Mouse (Mus musculus): ENCODE results near the gene Gm43738. TPM values are rescaled to one million over a fixed set of nuclear protein-coding genes. Genes with fewer than 3 reads are reported as not detected.

Gene Gm43738
- total RNA-seq, 2 experiments from 2014 or later: not detected

DNA sequence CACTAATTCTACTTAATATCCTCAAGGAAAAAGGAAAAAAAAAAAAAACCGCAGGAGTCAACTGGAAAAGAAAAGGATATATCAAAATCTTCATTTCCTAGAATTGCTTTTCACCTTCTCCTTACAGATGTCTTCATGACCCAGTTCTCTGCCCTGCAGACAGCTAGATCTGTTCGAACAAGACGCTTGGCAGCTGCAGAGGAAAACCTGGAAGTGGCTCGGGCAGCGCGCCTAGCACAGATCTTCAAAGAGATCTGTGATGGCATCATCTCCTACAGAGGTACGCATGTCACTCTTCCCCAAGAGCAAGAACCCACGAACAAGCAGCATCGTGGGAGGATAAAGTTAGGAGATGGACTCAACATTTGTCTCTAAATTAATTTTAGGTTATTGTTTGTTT lies 42.5 kb downstream of the Gm43738 start:
- DNase-seq: no peak
- intact Hi-C loops (cut with DNase I): no loop called here

DNA sequence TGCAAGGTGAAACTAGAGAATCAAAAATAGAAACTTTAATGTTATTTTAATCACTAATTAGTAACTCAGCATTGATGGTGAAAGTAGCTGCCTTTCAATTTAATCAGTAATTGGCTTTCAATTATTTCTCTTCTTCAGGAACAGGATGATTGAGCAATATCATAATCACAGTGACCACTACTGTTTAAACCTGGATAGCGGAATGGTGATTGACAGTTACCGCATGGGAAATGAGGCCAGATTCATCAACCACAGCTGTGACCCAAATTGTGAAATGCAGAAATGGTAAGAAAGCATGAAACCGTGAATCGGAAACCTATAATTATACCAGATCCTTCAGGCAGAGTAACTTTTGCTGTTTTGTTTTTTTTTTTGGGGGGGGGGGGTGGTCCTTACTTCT lies 57.5 kb downstream of the Gm43738 start:
- intact Hi-C loops (cut with DNase I): no loop called here
- DNase-seq: no peak

Other genes starting within 250 kb of the Gm43738 start
- 10 to 100 TPM; 14.1 to 15.7 TPM for gene Msto1, start 187.1 kb downstream of the Gm43738 start, total RNA-seq (2021)
- 10 to 100 TPM; 37.7 to 39.9 TPM for gene Ash1l, start 150.5 kb downstream of the Gm43738 start, total RNA-seq (2021)
- 100 to 1,000 TPM; 128 to 152 TPM for gene Dap3, start 149.9 kb downstream of the Gm43738 start, total RNA-seq (2021)
- gene Rusc1, start 7.8 kb downstream of the Gm43738 start, total RNA-seq (2021): 10 to 100 TPM; 24.4 to 25.1 TPM
- 10 to 100 TPM; 20.0 to 20.7 TPM for gene Fdps, start 860 bp upstream of the Gm43738 start, total RNA-seq (2021)
- not detected for gene Pklr, start 35.0 kb upstream of the Gm43738 start, total RNA-seq (2021)
- under 1 TPM; 0.17 to 0.38 TPM for gene Hcn3, start 59.1 kb upstream of the Gm43738 start, total RNA-seq (2021)
- gene Clk2, start 63.7 kb upstream of the Gm43738 start, total RNA-seq (2021): 10 to 100 TPM; 15.8 to 19.9 TPM
- 10 to 100 TPM; 49.8 to 49.9 TPM for gene Scamp3, start 76.4 kb upstream of the Gm43738 start, total RNA-seq (2021)
- 1 to 10 TPM; 4.6 to 5.5 TPM for gene Fam189b, start 82.0 kb upstream of the Gm43738 start, total RNA-seq (2021)
- gene Gba, start 101.8 kb upstream of the Gm43738 start, total RNA-seq (2021): 10 to 100 TPM; 21.3 to 21.8 TPM
- 1 to 10 TPM; 6.8 to 9.4 TPM for gene Thbs3, start 114.1 kb upstream of the Gm43738 start, total RNA-seq (2021)
- gene Mtx1, start 126.0 kb upstream of the Gm43738 start, total RNA-seq (2021): 10 to 100 TPM; 58.0 to 60.0 TPM
- under 1 TPM; 0.14 to 0.46 TPM for gene Muc1, start 128.0 kb upstream of the Gm43738 start, total RNA-seq (2021)
- gene Krtcap2, start 144.9 kb upstream of the Gm43738 start, total RNA-seq (2021): 10 to 100 TPM; 82.3 to 87.0 TPM
- under 1 TPM; 0.42 to 0.62 TPM for gene Trim46, start 145.2 kb upstream of the Gm43738 start, total RNA-seq (2021)
- gene Dpm3, start 158.3 kb upstream of the Gm43738 start, total RNA-seq (2021): 10 to 100 TPM; 50.0 to 52.3 TPM
- 10 to 100 TPM; 20.5 to 23.0 TPM for gene Slc50a1, start 169.5 kb upstream of the Gm43738 start, total RNA-seq (2021)
- 10 to 100 TPM; 28.3 to 42.6 TPM for gene Efna1, start 180.0 kb upstream of the Gm43738 start, total RNA-seq (2021)
- not detected for gene Efna3, start 221.9 kb upstream of the Gm43738 start, total RNA-seq (2021)
- gene Efna4, start 236.9 kb upstream of the Gm43738 start, total RNA-seq (2021): under 1 TPM; 0.19 to 0.22 TPM
- gene Adam15, start 248.9 kb upstream of the Gm43738 start, total RNA-seq (2021): 10 to 100 TPM; 56.5 to 62.6 TPM

Measured in heart, postnatal 36 days (tissue).